Mouse (Mus musculus): ENCODE results near the gene Ofcc1.

Ofcc1 gene

GRCm38 (mm10) chr13:40243821-40244220 is 117.4 kb downstream of the Ofcc1 start:
- DNase-seq (ENCODE audit: low read depth, low spot score) = no peak

GRCm38 (mm10) chr13:40236356-40236755 is 124.9 kb downstream of the Ofcc1 start:
- DNase-seq (ENCODE audit: low read depth, low spot score) = no peak

DNA sequence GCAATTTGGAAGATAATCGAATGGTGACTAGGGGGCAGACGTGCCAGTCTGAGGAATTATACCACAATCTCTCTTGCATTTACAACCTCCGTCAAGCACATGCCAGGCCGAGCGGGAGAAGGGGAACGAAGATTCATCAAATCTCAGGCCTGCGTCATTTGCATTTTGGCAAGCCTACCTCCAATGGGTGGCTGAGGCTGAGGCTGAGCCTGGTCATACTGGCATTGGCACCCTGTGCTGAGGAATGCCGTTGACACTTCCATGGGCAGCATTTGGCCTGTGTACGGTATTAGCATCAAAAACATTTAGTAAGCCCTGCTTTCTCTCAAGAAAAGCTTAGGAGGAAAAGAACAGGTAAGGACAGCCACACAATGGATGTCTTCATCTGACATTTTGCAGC is 152.9 kb downstream of the Ofcc1 start:
- no peak for DNase-seq (ENCODE audit: low read depth, low spot score)

GRCm38 (mm10) chr13:40181786-40182185 is 179.5 kb downstream of the Ofcc1 start:
- DNase-seq (ENCODE audit: low read depth, low spot score) = no peak

DNA sequence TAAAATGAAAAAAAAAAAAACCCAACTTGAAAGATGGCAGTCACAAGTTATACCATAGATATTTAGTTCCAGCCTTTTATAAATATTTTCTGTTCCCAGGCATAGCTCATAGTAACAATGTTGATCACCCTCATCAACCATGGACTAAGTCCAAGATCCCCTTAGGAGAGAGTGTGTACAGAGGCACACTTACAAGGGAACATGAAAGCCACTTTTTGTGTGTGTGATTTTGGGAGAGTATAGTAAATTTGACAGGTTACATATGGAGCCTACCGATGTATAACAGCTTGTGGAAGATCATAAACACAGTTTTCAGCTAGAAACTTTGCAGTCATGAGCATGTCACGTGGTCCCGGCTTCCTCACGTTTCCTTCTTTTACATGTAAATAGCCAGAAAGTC is 189.5 kb downstream of the Ofcc1 start:
- no peak for DNase-seq (ENCODE audit: low read depth, low spot score)

DNA sequence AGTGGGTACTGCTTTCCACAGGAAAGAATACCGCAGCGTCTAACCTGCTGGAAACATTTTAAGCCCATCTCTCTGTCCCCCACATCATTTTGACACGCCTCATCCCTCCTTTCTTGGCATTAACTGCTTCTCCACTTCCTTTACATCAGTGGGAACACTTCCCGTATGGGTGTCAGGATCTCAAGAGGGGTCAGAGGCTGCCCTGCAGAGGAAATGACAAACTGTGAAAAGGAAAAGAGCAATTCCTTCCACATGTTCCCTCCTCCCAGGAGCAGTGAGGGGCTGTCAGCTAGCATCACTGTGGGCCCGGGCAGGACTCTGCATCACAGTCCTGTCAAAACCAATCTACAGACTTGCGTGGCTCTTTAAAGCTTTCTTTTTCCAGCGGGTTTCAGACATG is 193.4 kb downstream of the Ofcc1 start:
- DNase-seq (ENCODE audit: low read depth, low spot score) = no peak

- DNase-seq (ENCODE audit: low read depth, low spot score) = no peak
These were observed 205.8 kb downstream of the Ofcc1 start for GRCm38 (mm10) chr13:40155466-40155865.

DNA sequence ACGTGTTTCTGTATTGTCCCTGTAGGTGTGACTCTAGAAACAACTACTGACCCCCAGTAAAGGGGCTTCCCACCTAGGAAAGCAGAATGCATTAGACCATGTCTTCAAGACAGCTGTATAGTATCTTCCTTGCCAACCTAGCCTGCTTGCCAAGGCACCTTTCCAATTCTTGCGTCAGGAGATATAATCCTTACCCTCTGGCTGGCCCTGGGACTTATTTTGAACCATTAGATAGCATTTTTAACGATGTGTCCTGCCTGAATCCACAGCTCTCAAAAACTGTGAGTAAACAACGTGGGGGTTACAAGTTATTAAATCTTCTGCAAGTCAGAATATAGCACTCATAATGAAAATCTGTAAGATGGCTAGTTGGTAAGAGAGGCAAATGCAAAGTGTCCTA is 221.3 kb downstream of the Ofcc1 start:
- no peak for DNase-seq (ENCODE audit: low read depth, low spot score)

GRCm38 (mm10) chr13:40136096-40136495 is 225.2 kb downstream of the Ofcc1 start:
- DNase-seq (ENCODE audit: low read depth, low spot score) = no peak

DNA sequence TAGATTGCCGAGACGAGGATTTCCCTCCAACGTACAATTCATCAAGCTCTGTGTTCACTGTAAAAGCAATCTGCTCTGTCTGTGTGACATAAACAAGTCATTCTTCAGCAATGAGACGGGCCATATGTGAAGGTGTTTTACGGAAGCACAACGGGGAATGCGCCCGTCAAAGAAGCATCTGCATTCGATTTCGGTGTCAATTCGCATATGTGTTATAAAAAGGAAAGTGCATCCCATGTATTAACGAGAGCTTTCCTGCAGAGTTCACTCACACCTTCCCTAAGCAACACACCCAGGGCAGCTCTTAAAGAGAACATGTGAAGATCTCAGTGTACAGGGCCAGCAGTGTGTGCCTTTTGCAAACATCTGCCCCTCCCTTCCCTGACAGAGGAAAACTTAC is 225.6 kb downstream of the Ofcc1 start:
- no peak for DNase-seq (ENCODE audit: low read depth, low spot score)

DNA sequence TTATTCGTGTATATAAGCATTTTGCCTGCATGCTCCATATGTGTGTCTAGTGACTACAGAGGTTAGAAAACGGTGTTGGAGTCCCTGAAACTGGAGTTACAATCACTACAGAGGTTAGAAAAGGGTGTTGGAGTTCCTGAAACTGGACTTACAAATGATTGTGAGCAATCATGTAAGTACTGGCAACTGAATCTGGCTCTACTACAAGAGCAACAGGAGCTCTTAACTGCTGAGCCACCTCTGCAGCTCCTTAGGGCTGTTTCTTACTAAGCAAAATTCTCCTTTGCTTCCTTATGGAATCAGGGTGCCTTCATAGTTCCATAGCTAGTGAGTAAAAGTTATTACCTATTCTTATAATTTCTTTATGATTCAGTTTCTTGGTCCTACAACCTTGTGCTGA is 237.4 kb downstream of the Ofcc1 start:
- no peak for DNase-seq (ENCODE audit: low read depth, low spot score)

- DNase-seq (ENCODE audit: low read depth, low spot score) = no peak
These were observed 248.9 kb downstream of the Ofcc1 start for GRCm38 (mm10) chr13:40112336-40112735.

GRCm38 (mm10) chr13:40076236-40076635 is 285.0 kb downstream of the Ofcc1 start:
- no peak for DNase-seq (ENCODE audit: low read depth, low spot score)

DNA sequence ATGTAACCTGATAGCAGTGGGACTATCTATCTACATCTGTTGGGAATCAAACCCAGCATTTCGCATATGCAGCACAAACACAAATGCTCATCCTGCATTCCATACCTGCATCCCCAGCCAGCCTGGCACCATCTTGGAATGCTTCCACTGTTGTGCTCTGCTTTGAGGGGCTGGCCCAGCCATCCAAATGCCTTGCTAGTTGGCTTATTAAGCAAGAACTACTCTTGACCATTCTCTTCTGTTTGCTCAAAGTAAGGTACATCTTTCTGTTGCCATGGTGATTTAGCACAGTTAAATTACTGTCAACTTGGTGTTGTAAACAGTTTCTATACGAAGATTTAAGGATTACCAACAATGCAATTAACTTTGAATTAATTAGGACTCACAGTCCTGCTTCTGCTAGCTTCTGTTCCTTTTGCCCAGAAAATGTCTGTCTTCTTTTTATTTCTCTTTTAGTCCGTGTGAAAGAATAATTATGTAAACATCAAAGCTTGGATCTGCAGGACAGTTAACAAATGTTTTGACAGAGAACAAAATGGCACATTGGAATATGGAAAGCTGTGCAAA is 286.3 kb downstream of the Ofcc1 start:
- no peak for DNase-seq (ENCODE audit: low read depth, low spot score)

DNA sequence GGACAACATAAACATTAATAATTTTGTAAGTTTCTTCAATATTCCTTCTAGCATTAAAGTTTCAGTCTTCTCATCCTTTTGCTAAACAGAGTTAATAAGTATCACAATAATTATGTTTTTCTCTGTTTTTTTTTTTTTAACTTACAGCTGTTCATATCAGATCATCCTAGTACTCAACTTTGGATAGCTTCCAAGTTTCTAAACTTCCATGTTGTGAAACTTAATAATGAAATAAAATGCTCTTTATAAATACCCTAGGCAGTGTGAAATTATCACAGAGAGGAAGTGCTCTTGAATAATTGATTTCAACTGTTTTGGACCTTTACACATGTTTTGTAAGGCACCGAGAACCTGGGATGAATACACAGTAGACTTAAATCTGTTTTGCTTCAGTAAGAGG is 291.2 kb downstream of the Ofcc1 start:
- no peak for DNase-seq (ENCODE audit: low read depth, low spot score)

GRCm38 (mm10) chr13:40061281-40061680 is 300.0 kb downstream of the Ofcc1 start:
- DNase-seq (ENCODE audit: low read depth, low spot score) = no peak

DNA sequence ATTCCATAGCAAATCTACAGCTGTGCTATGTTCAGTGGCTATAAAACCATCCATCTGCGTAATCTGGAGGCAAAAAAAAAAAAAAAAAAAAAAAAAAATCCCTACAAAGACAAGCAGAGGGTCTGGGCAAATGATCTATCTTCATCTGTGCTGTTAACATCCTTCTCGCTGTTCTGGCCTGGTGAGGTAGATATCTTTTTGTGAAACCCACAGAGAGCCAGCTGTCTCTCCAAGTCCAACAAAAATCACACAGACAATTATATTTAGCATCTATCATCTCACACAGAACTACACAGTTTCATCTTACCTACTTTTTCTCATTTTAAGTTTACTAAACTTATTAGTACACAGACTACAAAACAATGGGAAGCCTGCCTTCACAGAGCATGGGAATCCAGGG is 323.4 kb downstream of the Ofcc1 start:
- no peak for DNase-seq (ENCODE audit: low read depth, low spot score)

DNA sequence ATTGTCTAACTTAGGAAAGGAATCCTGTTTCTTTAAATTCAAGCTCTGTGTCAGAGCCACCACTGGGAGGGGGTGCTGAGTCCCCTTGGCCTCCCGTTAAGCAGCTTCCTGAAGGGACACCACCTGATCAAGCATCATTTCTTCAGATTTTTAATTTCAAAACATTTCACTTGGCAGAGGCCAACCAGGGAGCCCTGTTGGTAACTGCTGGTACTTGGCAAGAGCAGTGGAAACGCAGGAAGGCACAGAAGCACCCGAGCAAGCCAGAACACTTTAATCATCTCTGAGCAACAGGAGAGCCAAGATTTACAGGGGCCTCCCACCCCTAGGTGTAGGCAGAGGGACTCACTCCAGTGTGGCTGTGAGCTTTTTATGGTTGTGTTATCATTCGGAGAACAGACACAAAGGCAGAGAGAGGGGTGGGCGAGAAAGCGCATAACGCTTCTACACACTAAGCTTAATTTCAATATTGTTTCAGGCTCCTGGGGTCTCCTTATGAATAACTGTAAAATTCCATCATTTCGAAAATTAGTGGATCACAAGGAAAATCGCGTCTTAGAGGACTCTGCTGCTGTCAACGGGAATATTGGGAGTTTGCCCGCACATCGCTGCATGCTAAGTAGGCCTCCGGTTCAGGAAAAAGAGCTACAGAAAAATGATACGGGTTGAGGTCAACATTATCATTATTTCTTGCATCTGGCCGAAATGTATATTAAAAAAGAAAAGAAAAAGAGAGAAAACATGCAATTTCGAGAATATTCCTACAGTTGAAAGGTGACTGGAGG is 324.1 kb downstream of the Ofcc1 start:
- DNase-seq (ENCODE audit: low read depth, low spot score) = no peak

DNA sequence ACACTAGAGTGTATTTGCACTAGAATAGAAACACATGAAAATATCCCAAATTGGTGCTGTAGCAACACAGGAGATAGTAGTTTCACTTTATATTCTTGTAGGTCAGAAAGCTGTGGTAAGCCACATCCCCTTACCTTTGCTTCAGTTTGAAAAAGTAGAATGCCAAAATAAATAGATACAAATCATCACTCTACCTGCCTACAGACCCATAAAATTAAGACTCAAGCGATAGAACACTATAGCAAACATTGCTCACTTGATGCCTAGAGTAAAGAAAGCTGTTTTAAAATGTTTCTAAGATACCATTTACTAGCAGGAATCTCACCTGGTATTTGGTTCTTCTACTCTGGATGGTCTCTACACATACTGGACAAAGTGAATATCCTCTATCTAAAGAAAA is 331.8 kb downstream of the Ofcc1 start:
- DNase-seq (ENCODE audit: low read depth, low spot score) = no peak

DNA sequence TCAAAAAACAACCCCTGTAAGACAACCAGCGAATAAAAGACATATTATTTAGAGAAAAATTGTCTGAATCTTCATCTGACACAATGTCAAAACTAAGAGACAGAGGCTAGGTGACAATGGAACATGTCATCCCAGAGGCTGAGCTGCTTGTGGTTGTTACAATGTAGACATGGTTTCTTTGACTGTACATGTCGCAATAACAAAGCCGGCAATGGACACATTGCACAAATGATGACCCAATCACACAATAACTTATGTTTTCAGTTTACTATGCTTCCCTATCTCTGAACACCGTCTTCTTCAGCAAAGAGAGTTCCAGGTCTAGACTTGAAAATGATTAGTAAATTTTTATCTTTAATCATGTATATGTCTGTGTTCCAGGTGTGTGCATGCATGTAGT is 332.4 kb downstream of the Ofcc1 start:
- no peak for DNase-seq (ENCODE audit: low read depth, low spot score)

DNA sequence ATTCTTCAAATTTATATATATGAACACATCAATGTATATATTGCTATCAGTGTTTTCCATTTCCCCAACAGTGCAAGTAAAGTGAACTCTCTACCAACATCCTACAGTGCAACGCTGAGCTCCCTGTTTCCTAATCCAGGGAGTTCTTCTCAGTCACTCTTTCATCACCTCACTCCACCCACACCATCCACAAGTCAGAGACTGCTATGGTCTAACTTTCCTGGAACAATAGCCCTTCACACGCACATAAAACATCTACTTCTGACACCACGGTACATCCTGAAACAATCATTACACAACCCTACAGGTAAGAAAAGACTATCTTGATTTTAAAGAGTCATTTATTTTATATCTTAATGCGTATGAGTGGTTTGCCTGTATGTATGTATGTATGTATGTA is 335.4 kb downstream of the Ofcc1 start:
- no peak for DNase-seq (ENCODE audit: low read depth, low spot score)

- no peak for DNase-seq (ENCODE audit: low read depth, low spot score)
These were observed 338.0 kb downstream of the Ofcc1 start for GRCm38 (mm10) chr13:40023201-40023777.

DNA sequence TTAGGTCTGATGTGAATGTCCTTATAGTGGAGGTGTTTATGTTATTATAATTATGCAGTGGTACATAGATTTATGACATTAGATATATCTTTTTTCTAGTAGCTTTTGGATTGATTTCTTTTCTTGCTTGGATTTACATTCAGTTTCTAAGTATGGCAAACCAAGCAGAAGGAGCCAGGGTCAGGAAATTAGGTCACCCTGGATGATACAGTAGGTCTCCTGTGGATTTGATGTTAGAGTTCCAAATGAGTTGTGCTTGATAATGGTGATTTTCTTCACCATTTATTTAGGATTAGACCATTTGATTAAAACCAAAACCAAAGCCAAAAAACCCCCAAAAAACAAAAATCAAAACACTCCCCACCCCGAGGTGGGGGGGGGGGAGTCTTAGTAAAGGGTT is 338.6 kb downstream of the Ofcc1 start:
- no peak for DNase-seq (ENCODE audit: low read depth, low spot score)
